Mouse (Mus musculus): ENCODE data around the gene Snx6.

- TF ChIP-seq POLR2A (IDR thresholded peaks at IDR 0.05; ENCODE audit: low read depth, low read length) (no peak), CTCF (IDR thresholded peaks at IDR 0.05; ENCODE audit: extremely low read depth, insufficient read length, insufficient replicate concordance, low read depth, low read length) (no peak)
Observed at GRCm38 (mm10) chr12:54822836-54823426, 27.4 kb upstream of the Snx6 start.
